Mouse (Mus musculus): ENCODE data around the gene Ptk7.

DNA sequence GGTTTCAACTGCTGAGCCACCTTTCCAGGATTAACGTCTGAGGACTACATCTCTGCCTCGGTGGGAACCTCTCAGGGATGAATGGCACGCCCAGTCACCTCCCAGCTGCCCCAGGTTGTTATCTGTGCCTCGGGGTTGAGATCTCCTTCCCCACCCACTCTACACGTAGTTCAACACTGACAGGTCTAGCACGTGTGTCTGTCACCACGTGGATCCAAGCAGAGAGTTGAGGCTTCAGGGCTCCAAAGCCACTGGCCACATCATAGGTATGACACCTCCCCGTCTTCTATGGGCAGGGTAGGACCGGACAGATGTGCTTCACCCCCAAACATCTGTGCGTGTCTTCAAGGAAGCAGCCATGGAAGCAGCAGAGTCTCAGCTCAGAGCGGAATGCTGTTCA lies 31.3 kb downstream of the Ptk7 start:
- TF ChIP-seq GATA1 (IDR thresholded peaks at IDR 0.05; ENCODE audit: low read length) (no peak), TAL1 (IDR thresholded peaks at IDR 0.05; ENCODE audit: low read length) (no peak)

Measured in erythroblast, embryonic 14.5 days (primary cell).